Mouse (Mus musculus) forebrain, embryonic 12.5 days (tissue): ENCODE data around the gene Nlrp6. TPM values are rescaled to one million over a fixed set of nuclear protein-coding genes. Genes with fewer than 3 reads are reported as not detected.
A peak's percentile ranks its signal among the peaks of the same experiment; 100 is the strongest.
"Not testable (repeated sequence)": the region's sequence is repeated elsewhere in the genome, so short reads cannot be mapped to it uniquely, and the experiment has no call there.

ENCODE experiments used
- ATAC-seq: fragments of 200-750 bp; cut with Nextera tagmentation; 2 replicates; pipeline ENCODE4 v1.8.0; 2017; ENCODE audit warnings: moderate TSS enrichment; ENCODE audit not compliant: low FRiP score
- H3K27ac ChIP-seq: fragments of 300-500 bp; sonication (generic); 2 replicates; pipeline ENCODE4 v1.5.1; 2016; ENCODE audit warnings: mild to moderate bottlenecking
- H3K27me3 ChIP-seq: fragments of 300-500 bp; sonication (generic); 2 replicates; pipeline ENCODE4 v1.6.1; 2016; ENCODE audit warnings: mild to moderate bottlenecking
- H3K36me3 ChIP-seq: fragments of 300-500 bp; sonication (generic); replicated peaks from 2 replicates; pipeline ENCODE4 v1.6.1; 2016; ENCODE audit warnings: mild to moderate bottlenecking
- H3K4me1 ChIP-seq: fragments of 300-500 bp; sonication (generic); 2 replicates; pipeline ENCODE4 v1.6.1; 2016
- H3K4me2 ChIP-seq: fragments of 300-500 bp; sonication (generic); 2 replicates; pipeline ENCODE4 v1.6.1; 2016; ENCODE audit warnings: mild to moderate bottlenecking, moderate library complexity
- H3K4me3 ChIP-seq: fragments of 300-500 bp; sonication (generic); replicated peaks from 2 replicates; pipeline ENCODE4 v1.5.1; 2016; ENCODE audit warnings: mild to moderate bottlenecking
- H3K9ac ChIP-seq: fragments of 300-500 bp; sonication (generic); 2 replicates; pipeline ENCODE4 v1.6.1; 2016; ENCODE audit warnings: mild to moderate bottlenecking
- H3K9me3 ChIP-seq: fragments of 300-500 bp; sonication (generic); 2 replicates; pipeline ENCODE4 v1.6.1; 2016
- WGBS: fragments of 180-500 bp; shearing (Covaris S2); methylation state at CpG from one replicate; pipeline ENCODE4 v1.1.7; 2016; 5-methylcytosine and 5-hydroxymethylcytosine counted together
- polyA plus RNA-seq: library from polyadenylated mRNA; unstranded; fragments of >200 nt; fragmentation: Nextera tagmentation; extraction: Ambion mirVana; gene quantifications from 2 replicates; pipeline ENCODE4 v1.2.1, GENCODE M21; 2016

Nlrp6 gene
- 0.13 and 0.17 TPM in 2 replicates for polyA plus RNA-seq

GRCm38 (mm10) chr7:140920418-140921029 lies at the start of gene Nlrp6:
Gene Nlrp6, plus strand, starts transcription at chr7:140920902.
- Histone ChIP-seq H3K4me3 (no peak within 1 kb of the TSS), H3K9ac (no peak within 1 kb of the TSS), H3K36me3 (no peaks in the 10 kb centered on the region), H3K27ac (no peak within 1 kb of the TSS), H3K4me1 (peaks cover 17% of the 10 kb centered on the region), H3K4me2 (peak within 1 kb of the TSS; percentile 90; the same call in 1 of the 2 replicates), H3K27me3 (peaks cover 72% of the 10 kb centered on the region), H3K9me3 (no peaks in the 10 kb centered on the region)
- 82% methylated on average over 8 of the region's 8 CpGs for WGBS
- ATAC-seq = no peak

DNA sequence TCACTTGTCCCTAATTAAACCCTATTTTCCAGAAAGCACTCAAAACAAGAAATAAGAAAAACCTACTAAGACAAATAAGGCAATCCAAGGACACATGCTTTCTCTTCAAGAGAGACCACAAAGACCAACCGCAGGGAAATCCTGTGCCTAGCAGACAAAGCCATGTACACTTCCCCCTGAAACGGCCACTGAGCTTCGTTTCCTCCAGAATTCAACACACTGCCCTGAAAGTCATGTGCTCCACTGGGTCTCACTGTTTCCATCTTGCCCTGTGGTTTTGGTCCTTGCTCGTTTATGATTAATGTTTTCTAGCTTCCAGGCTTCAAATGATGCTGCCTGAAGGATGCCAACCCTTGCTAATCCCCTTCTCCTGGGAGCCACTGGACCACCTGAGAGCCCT lies 46.5 kb upstream of the Nlrp6 start:
- no peak overlapping the region for H3K9ac ChIP-seq
- no peak overlapping the region for H3K4me3 ChIP-seq
- no peak for ATAC-seq
- H3K27ac ChIP-seq = no peak overlapping the region
- H3K4me1 ChIP-seq = no peaks in the 10 kb centered on the region
- H3K9me3 ChIP-seq = no peaks in the 10 kb centered on the region
- H3K27me3 ChIP-seq = no peaks in the 10 kb centered on the region
- 87% methylated on average over 4 of the region's 4 CpGs for WGBS
- peaks cover 39% of the 10 kb centered on the region for H3K36me3 ChIP-seq
- no peak overlapping the region for H3K4me2 ChIP-seq

- Histone ChIP-seq H3K4me2 (no peak overlapping the region), H3K27ac (no peak overlapping the region), H3K36me3 (peaks cover 33% of the 10 kb centered on the region), H3K27me3 (no peaks in the 10 kb centered on the region), H3K9me3 (no peaks in the 10 kb centered on the region), H3K9ac (no peak overlapping the region; the same call in 1 of the 2 replicates), H3K4me1 (peaks cover 7% of the 10 kb centered on the region), H3K4me3 (no peak overlapping the region)
- 92% methylated on average over 6 of the region's 6 CpGs for WGBS
- no peak for ATAC-seq
Observed at GRCm38 (mm10) chr7:140877364-140877763, 43.3 kb upstream of the Nlrp6 start.

DNA sequence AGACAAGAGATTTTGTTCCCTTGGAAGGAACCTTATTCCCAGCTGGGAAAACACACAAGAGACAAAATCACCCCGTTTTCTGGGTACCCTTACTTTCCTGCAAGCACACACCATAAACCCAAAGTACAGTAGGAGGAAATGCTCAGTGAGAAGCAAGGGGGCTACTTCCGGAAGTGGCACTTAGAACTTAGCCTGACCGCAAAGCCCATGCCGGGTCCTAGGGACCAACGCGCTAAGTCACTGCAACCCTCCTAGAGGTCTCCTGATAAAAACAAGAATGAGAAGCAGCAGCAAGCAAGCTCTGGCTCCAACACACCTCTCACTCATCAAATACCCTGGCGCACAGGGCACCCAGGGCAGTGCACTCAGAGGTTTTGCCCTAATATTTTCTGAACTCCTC lies 41.3 kb upstream of the Nlrp6 start:
- Histone ChIP-seq H3K27me3 (no peaks in the 10 kb centered on the region), H3K4me1 (peaks cover 17% of the 10 kb centered on the region), H3K36me3 (peaks cover 30% of the 10 kb centered on the region), H3K4me3 (no peak overlapping the region), H3K9me3 (no peaks in the 10 kb centered on the region), H3K27ac (no peak overlapping the region), H3K9ac (no peak overlapping the region), H3K4me2 (no peak overlapping the region)
- ATAC-seq = no peak
- WGBS = 92% methylated on average over 7 of the region's 7 CpGs

DNA sequence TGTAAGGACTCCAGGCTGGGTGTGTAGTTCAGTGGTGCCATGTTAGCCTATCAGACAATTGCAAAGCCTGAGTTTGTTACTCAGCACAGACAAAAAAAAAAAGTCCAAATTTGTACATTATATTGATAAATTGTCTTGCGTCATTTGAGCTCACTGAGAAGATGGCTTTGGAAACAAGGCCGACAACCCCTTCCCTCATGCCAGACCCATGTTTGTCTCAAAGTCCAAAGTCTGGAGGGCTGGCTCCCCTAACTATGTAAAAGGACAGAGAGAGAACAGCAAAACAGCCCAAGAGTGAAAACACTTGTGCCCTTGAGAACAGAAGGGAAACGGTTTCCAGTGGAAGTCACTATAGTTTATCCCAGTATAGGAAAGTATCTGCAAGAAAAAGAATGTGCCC lies 40.3 kb upstream of the Nlrp6 start:
- Histone ChIP-seq H3K4me3 (no peak overlapping the region), H3K9me3 (no peaks in the 10 kb centered on the region), H3K9ac (no peak overlapping the region), H3K27me3 (no peaks in the 10 kb centered on the region), H3K27ac (no peak overlapping the region), H3K4me1 (peaks cover 17% of the 10 kb centered on the region), H3K4me2 (peak overlapping the region; percentile 66; the same call in 1 of the 2 replicates), H3K36me3 (peaks cover 22% of the 10 kb centered on the region)
- ATAC-seq = no peak
- WGBS = 91% methylated on average over 3 of the region's 3 CpGs

DNA sequence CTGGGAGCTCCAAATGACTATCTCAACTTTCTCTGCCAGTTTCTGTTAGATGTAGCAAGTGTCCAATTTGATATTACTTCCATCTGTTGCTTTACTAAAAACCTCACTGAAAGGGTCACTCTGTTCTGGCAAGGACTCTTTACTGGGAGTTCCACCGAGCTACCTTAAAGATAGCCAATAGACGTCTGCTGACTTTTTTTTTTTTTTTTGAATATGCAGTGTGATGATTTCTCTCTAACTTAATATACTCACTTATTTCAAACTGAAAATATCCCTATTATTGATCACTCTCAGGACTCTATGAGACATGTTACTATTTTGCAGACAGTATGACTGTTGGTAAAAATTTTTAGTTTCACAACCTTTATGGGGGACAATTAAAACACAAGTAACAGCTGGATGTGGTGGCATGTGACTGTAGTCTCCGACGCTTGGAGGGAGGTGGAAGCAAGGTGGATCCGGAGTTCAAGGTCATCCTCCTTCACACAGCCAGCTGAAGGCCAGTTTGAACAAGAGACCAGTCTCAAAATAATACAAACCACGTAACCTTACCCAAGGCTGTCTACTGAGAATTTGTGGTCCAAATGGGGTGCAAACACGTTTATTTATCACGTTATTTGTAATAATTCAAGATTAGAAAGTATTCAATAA lies 39.7 kb upstream of the Nlrp6 start:
- H3K27ac ChIP-seq = no peak overlapping the region

DNA sequence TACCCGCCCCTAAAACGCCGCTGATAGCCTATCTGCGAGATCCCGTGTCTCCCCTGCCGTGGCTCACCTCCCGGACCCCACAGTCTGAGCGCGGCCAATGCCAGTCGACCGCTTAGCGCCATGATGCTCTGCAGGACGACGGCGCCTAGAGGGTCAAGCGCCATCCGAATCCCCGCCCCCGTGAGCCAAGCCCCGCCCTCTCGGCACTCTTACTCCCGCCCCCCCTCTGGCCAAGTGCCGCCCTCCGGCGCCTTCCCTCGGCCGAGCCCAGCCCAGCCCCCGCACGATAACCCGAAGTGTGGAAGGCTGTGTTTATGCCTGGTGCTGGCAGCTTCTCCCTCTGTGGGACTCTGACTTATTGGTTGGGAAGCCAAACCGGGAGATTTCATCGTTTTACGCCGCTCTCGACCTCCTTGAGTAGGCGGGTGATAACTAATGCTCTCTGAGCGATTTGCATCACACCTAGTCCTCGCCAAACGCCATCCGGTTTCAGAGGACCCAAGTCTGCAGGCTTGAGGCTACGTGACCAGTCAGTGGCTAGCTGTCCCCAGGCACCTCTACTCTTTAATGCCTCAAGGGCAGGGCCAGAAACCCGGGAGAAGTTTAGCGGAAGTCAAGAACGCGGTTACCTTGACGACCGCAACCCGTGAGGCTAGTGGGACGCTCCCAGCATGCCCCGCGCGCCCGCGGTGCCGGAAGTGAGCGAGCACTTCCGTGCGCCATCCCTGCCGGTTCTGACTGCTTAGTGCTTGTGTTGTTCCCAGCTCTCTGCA lies 38.8 kb upstream of the Nlrp6 start, which contains the start of the genes Psmd13 and Sirt3:
TSS of gene Psmd13 (plus strand) at position 273 of the 773 bp plus-strand sequence.
TSS of gene Sirt3 (minus strand) at position 614 of the 773 bp plus-strand sequence.
- under 1% methylated on average over 57 of the region's 59 CpGs for WGBS
- ATAC-seq = peak; percentile 96
- H3K4me2 ChIP-seq = peak within 1 kb of the TSS; percentile 66

More for the DNA sequence above, 39.7 kb upstream of the Nlrp6 start:
- Histone ChIP-seq H3K4me2 (peak overlapping the region; percentile 66), H3K4me3 (peak overlapping the region; percentile 95), H3K4me1 (peaks cover 17% of the 10 kb centered on the region), H3K36me3 (peaks cover 20% of the 10 kb centered on the region), H3K9me3 (no peaks in the 10 kb centered on the region), H3K9ac (peak overlapping the region; percentile 83), H3K27me3 (no peaks in the 10 kb centered on the region)
- no peak for ATAC-seq
- 32% methylated on average over 8 of the region's 8 CpGs for WGBS

GRCm38 (mm10) chr7:140882469-140882803 lies 38.3 kb upstream of the Nlrp6 start:
- no peaks in the 10 kb centered on the region for H3K27me3 ChIP-seq
- peaks cover 21% of the 10 kb centered on the region for H3K36me3 ChIP-seq
- peak overlapping the region; percentile 95 for H3K4me3 ChIP-seq
- peak overlapping the region; percentile 69 for H3K27ac ChIP-seq
- no peaks in the 10 kb centered on the region for H3K9me3 ChIP-seq
- H3K9ac ChIP-seq = peak overlapping the region; percentile 83
- H3K4me2 ChIP-seq = peak overlapping the region; percentile 66
- WGBS = under 1% methylated on average over 12 of the region's 12 CpGs
- H3K4me1 ChIP-seq = peaks cover 17% of the 10 kb centered on the region
- peak; percentile 73 for ATAC-seq

More for the DNA sequence above, 38.8 kb upstream of the Nlrp6 start, which contains the start of the genes Psmd13 and Sirt3:
- no peaks in the 10 kb centered on the region for H3K27me3 ChIP-seq
- peak within 1 kb of the TSS; percentile 95 for H3K4me3 ChIP-seq
- no peaks in the 10 kb centered on the region for H3K9me3 ChIP-seq
- H3K27ac ChIP-seq = peak within 1 kb of the TSS; percentile 84
- peaks cover 17% of the 10 kb centered on the region for H3K4me1 ChIP-seq
- peak within 1 kb of the TSS; percentile 83 for H3K9ac ChIP-seq
- peaks cover 21% of the 10 kb centered on the region for H3K36me3 ChIP-seq

DNA sequence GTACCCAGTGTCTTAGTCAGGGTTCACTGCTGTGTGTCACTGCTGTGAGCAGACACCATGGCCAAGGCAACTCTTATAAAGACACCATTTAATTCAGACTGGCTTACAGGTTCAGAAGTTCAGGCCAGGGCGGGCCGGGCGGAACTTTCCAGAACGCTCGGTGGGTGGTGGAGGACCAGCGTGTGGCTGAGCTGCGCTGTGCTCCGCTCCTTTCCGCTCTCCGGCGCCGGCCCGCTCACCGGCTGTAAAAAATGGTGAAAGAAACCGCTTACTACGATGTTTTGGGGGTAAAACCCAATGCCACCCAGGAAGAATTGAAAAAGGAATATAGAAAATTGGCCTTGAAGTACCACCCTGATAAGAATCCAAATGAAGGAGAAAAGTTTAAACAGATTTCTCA lies 30.1 kb upstream of the Nlrp6 start:
- H3K9me3 ChIP-seq, H3K9ac ChIP-seq, H3K27me3 ChIP-seq, ATAC-seq, H3K4me1 ChIP-seq, H3K4me2 ChIP-seq, H3K27ac ChIP-seq, H3K4me3 ChIP-seq: not testable (repeated sequence)
- WGBS = 96% methylated on average over 16 of the region's 16 CpGs
- H3K36me3 ChIP-seq = peaks cover 78% of the 10 kb centered on the region

DNA sequence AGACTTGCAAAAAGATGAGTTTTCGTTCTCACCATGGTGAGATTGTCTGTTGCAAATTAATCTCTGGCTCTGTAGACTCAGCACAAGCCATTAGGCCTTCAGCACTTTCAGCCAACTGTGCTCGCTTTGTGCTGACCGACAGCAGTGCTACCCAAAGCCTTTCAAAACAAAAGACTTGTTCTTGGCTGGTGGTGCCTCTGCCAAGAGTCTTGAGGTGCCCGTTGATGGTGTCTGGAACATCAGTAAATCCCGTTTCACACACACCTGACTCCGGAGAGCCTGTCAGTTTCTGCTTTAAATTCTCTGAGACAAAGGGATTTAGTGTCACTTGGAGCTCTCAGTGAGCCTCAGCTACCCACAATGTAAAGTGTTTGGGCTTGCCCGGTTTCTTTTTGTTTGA lies 26.7 kb upstream of the Nlrp6 start:
- ATAC-seq = no peak
- 90% methylated on average over 7 of the region's 7 CpGs for WGBS
- H3K36me3 ChIP-seq = peaks cover 81% of the 10 kb centered on the region
- no peak overlapping the region for H3K4me3 ChIP-seq
- H3K27ac ChIP-seq = no peak overlapping the region
- no peaks in the 10 kb centered on the region for H3K27me3 ChIP-seq
- H3K4me2 ChIP-seq = no peak overlapping the region
- no peak overlapping the region for H3K9ac ChIP-seq
- no peaks in the 10 kb centered on the region for H3K4me1 ChIP-seq
- H3K9me3 ChIP-seq = no peaks in the 10 kb centered on the region

DNA sequence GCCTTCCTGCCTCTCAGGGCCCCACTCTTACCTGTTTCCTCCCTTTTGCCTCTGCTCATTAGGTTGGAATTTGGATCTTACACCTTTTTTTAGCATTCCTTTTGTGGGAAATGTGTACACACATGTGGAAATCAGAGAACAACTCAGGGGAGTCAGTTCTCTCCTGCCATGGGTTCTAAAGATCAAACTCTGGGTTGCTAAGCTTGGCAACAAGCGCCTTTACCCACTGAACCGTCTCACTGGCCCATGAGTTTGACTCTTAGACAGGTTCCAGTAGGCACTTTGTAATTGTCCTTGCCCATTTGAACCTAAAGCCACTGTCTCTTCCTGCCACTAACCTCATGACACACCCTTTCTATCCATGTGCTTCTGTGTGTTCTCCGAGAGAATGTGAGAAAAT lies 26.1 kb upstream of the Nlrp6 start:
- Histone ChIP-seq H3K4me3 (no peak overlapping the region), H3K27me3 (no peaks in the 10 kb centered on the region), H3K27ac (no peak overlapping the region), H3K36me3 (peaks cover 80% of the 10 kb centered on the region), H3K4me1 (no peaks in the 10 kb centered on the region), H3K4me2 (no peak overlapping the region), H3K9ac (no peak overlapping the region), H3K9me3 (no peaks in the 10 kb centered on the region)
- ATAC-seq = no peak
- 94% methylated on average over 3 of the region's 3 CpGs for WGBS

- H3K27ac ChIP-seq = no peak overlapping the region
- H3K9me3 ChIP-seq = no peaks in the 10 kb centered on the region
- no peak overlapping the region for H3K4me2 ChIP-seq
- peaks cover 60% of the 10 kb centered on the region for H3K36me3 ChIP-seq
- no peaks in the 10 kb centered on the region for H3K4me1 ChIP-seq
- no peak overlapping the region for H3K9ac ChIP-seq
- H3K4me3 ChIP-seq = no peak overlapping the region
- 91% methylated on average over 7 of the region's 7 CpGs for WGBS
- ATAC-seq = no peak
- H3K27me3 ChIP-seq = no peaks in the 10 kb centered on the region
Observed at GRCm38 (mm10) chr7:140897863-140898262, 22.8 kb upstream of the Nlrp6 start.
